Mouse (Mus musculus) limb, embryonic 12.5 days (tissue): Measurements from ENCODE around the gene Pif1. TPM values are rescaled to one million over a fixed set of nuclear protein-coding genes. Genes with fewer than 3 reads are reported as not detected.

Experiments
- ATAC-seq: fragments of 200-750 bp; cut with Nextera tagmentation; 2 replicates; pipeline ENCODE4 v1.8.0; 2017; ENCODE audit warnings: low read depth, moderate TSS enrichment; ENCODE audit not compliant: insufficient number of reproducible peaks, insufficient read depth, low FRiP score, low TSS enrichment
- H3K27ac ChIP-seq: fragments of 300-500 bp; sonication (generic); 2 replicates; pipeline ENCODE4 v1.5.1; 2016; ENCODE audit warnings: mild to moderate bottlenecking, moderate library complexity
- H3K27me3 ChIP-seq: fragments of 300-500 bp; sonication (generic); 2 replicates; pipeline ENCODE4 v1.6.1; 2016; ENCODE audit warnings: mild to moderate bottlenecking, moderate library complexity
- H3K36me3 ChIP-seq: fragments of 300-500 bp; sonication (generic); 2 replicates; pipeline ENCODE4 v1.6.1; 2016; ENCODE audit warnings: mild to moderate bottlenecking, moderate library complexity
- H3K4me1 ChIP-seq: fragments of 300-500 bp; sonication (generic); replicated peaks from 2 replicates; pipeline ENCODE4 v1.6.1; 2016
- H3K4me2 ChIP-seq: fragments of 300-500 bp; sonication (generic); 2 replicates; pipeline ENCODE4 v1.6.1; 2016; ENCODE audit warnings: mild to moderate bottlenecking, moderate library complexity
- H3K4me3 ChIP-seq: fragments of 300-500 bp; sonication (generic); replicated peaks from 2 replicates; pipeline ENCODE4 v1.5.1; 2016; ENCODE audit warnings: mild to moderate bottlenecking
- H3K9ac ChIP-seq: fragments of 300-500 bp; sonication (generic); replicated peaks from 2 replicates; pipeline ENCODE4 v1.6.1; 2016; ENCODE audit warnings: mild to moderate bottlenecking, moderate library complexity
- H3K9me3 ChIP-seq: fragments of 300-500 bp; sonication (generic); 2 replicates; pipeline ENCODE4 v1.6.1; 2016; ENCODE audit warnings: mild to moderate bottlenecking, moderate library complexity
- WGBS: fragments of 180-500 bp; shearing (Covaris S2); methylation state at CpG from one replicate; pipeline ENCODE4 v1.1.7; 2016; 5-methylcytosine and 5-hydroxymethylcytosine counted together
- polyA plus RNA-seq: library from polyadenylated mRNA; unstranded; fragments of >200 nt; fragmentation: Nextera tagmentation; extraction: Ambion mirVana; gene quantifications from 2 replicates; pipeline ENCODE4 v1.2.1, GENCODE M21; 2016

Gene Pif1
- polyA plus RNA-seq, 1 experiment from 2014 or later, result 22.8 TPM

DNA sequence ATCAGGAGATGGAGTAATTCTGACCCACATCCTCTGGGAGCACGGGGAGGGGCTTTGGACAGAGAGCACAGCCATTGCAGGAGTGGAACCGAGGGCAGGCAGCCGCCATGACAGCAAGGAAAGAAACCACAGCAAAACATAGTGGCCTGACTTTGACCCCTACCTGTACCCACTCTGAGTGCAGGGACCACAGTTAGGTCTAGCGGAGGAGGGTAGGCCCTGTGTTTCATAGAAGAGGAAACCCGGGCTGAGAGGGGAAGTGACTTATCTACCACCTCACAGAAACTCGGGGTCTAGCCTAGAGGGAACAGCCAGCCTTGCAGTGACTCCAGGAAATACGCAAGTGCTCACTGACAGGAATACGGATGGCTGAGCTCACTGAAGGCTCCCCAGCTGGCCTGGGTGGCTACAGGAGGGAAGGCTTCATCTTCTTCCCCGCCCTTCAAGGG is 8.1 kb upstream of the Pif1 start:
- peak overlapping the region; percentile 67 for H3K4me2 ChIP-seq
- H3K9me3 ChIP-seq, result no peaks in the 10 kb centered on the region
- H3K27me3 ChIP-seq, result no peaks in the 10 kb centered on the region
- 54% methylated on average over 9 of the region's 9 CpGs for WGBS
- peak overlapping the region; percentile 9; the same call in 1 of the 2 replicates for H3K27ac ChIP-seq
- peak overlapping the region; percentile 55 for H3K4me3 ChIP-seq
- no peaks in the 10 kb centered on the region for H3K36me3 ChIP-seq
- ATAC-seq, result no peak
- H3K4me1 ChIP-seq, result peaks cover 50% of the 10 kb centered on the region
- 0 out of 2 replicates have a peak overlapping the region, but pooled peaks have one; percentile 73 for H3K9ac ChIP-seq

DNA sequence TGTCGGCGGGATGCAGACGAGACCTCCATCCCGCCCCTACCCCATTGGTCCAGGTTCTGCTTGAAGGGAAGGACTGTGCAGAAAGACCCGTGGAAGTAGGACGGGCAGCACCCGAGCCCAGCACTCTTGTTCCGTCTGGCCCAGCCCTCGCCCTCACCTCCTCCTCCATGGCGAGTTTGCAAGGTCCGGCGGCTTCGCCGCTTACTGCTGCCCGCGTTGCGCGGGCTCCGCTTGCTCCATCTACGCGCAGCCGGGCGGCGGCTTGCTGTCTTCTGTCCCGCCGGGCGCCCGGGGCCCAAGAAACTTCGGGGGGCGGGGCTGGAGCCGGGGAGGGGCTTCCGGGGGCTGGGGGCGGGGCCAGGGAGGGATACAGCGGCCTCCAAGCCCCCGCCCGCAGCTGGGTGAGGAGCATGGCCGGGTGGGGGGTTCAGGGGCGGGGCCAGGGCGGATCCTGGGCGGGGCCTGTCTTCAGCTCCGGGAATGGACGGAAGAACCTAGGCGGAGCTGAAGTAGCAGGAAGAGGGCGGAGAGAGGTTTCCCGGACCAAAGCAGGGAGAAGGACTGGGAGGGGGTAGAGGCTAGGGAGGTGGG is 7.1 kb upstream of the Pif1 start, which contains the start of gene Plekho2:
Gene Plekho2, minus strand, starts transcription at position 260 of the 591 bp plus-strand sequence.
- Histone ChIP-seq H3K4me3 (peak within 1 kb of the TSS; percentile 55), H3K27me3 (no peaks in the 10 kb centered on the region), H3K4me1 (peaks cover 50% of the 10 kb centered on the region), H3K9me3 (no peaks in the 10 kb centered on the region), H3K9ac (peak within 1 kb of the TSS; percentile 73), H3K4me2 (peak within 1 kb of the TSS; percentile 67), H3K27ac (peak within 1 kb of the TSS; percentile 73), H3K36me3 (no peaks in the 10 kb centered on the region)
- WGBS, result under 1% methylated on average over 44 of the region's 45 CpGs
- ATAC-seq, result peak; percentile 90

DNA sequence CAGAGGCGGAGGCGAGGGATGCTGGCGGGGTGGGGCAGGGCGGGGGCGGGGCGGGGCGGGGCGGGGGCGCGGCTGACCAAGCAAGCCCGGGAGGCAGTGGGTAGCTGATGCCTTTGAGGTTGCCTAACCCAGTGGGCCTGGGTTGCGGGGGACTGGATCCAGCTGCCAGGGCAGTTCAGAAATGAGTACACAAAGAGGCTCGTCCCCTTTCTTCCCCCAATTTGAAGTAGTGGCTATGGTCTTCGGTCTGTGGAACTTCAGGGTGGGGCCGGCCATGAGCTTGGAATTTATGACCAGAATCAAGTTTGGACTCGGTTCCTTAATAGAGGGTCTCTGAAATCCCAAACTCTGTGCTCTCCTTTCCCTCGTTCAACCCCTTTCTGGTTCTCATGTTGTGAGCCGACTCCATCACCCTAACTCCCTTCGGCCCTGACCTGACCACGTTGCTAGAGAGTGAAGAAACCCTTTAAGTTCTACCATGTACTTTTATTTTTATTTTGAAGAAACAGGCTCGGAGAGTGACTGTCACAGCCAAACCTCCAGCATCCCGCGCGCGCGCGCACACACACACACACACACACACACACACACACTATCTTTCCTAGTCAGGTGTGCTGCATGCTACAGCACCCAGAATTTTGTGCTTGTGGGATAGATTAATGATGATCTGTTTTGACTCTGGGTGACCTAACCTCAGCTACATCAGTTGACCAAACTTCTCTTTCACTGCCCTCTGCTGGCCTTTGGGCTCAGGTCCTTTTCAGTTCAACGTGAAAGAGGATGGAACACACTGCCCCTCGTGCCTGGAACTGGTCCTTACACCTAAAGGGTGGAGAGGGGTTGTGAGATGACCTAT is 6.3 kb upstream of the Pif1 start:
- Histone ChIP-seq H3K27ac (peak overlapping the region; percentile 73), H3K36me3 (no peaks in the 10 kb centered on the region), H3K27me3 (no peaks in the 10 kb centered on the region), H3K4me3 (peak overlapping the region; percentile 55), H3K4me2 (peak overlapping the region; percentile 67), H3K4me1 (peaks cover 44% of the 10 kb centered on the region), H3K9me3 (no peaks in the 10 kb centered on the region), H3K9ac (no peak overlapping the region)
- peak; percentile 63 for ATAC-seq
- 7% methylated on average over 19 of the region's 29 CpGs for WGBS

DNA sequence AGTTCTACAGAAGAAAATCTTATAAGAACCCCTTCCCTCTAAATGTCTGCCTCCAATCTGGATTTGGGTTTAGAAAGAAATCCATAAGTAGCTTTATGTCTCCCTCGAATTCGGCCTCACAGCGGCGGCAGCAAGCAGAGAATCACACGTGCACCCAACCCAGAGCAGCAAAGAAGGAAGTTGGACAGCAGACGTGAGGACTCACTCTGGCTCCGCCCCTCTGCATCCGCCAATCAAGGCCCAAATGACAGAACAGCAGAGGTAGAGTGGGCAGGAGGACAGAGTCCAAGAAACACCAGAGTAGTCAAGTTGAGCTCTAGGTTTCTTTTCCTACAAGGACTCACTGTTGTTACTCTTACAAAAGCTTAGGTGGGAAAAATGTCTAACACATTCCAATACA is 3.9 kb upstream of the Pif1 start:
- H3K9ac ChIP-seq, result no peak overlapping the region
- H3K4me3 ChIP-seq, result no peak overlapping the region
- H3K36me3 ChIP-seq, result no peaks in the 10 kb centered on the region
- WGBS, result 34% methylated on average over 8 of the region's 8 CpGs
- no peak overlapping the region for H3K4me2 ChIP-seq
- no peaks in the 10 kb centered on the region for H3K9me3 ChIP-seq
- no peak for ATAC-seq
- H3K27ac ChIP-seq, result no peak overlapping the region
- H3K27me3 ChIP-seq, result no peaks in the 10 kb centered on the region
- peaks cover 28% of the 10 kb centered on the region for H3K4me1 ChIP-seq

DNA sequence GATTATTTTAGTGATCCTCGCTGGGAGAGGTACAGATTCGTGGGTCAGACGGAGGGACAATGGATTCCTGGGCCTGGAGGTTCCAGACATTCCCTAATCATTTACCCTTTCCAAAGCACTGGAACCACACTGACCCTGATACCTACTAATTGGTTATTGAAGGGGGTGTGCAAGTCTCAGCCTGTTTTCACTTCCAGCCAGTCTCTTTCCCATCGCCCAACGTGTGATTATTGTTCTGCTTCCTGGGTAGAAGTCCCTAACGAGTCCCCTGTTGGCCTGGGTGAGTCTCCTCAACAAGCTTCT is 261 bp downstream of the Pif1 start:
- ATAC-seq, result no peak
- Histone ChIP-seq H3K4me1 (peaks cover 26% of the 10 kb centered on the region), H3K9me3 (no peaks in the 10 kb centered on the region), H3K4me3 (peak overlapping the region; percentile 72), H3K27me3 (no peaks in the 10 kb centered on the region), H3K9ac (peak overlapping the region; percentile 75), H3K27ac (0 out of 2 replicates have a peak overlapping the region, but pooled peaks have one; percentile 17), H3K36me3 (peaks cover 29% of the 10 kb centered on the region), H3K4me2 (peak overlapping the region; percentile 99)
- under 1% methylated on average over 6 of the region's 6 CpGs for WGBS

DNA sequence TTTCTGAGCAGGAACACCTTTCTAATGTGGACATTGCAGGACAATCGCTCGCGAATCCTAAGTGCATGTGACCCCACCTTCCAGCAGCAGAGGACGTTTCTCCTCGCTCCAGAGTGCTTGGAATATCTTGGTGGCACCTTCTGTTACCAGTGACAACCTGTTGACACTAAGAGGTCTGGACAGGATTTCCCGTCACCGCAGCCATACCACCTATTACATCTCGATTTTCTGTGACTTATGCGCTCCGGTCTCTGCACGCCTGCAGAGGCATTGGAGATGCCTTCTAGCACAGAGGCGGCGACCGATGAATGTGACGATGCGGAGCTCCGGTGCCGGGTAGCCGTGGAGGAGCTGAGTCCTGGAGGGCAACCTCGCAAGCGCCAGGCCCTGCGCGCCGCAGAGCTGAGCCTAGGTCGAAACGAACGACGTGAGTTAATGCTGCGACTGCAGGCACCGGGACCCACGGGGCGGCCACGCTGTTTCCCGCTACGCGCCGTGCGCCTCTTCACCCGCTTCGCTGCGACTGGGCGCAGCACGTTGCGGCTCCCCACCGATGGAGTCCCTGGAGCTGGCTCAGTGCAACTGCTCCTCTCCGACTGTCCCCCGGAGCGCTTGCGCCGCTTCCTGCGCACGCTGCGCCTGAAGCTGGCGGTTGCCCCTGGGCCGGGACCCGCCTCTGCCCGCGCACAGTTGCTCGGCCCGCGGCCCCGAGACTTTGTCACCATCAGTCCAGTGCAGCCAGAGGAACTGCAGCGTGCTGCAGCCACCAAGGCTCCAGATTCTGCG is 806 bp downstream of the Pif1 start:
- ATAC-seq, result no peak
- Histone ChIP-seq H3K36me3 (peaks cover 34% of the 10 kb centered on the region), H3K4me3 (peak overlapping the region; percentile 72), H3K4me1 (peaks cover 26% of the 10 kb centered on the region), H3K9ac (peak overlapping the region; percentile 75), H3K27ac (0 out of 2 replicates have a peak overlapping the region, but pooled peaks have one; percentile 17), H3K27me3 (no peaks in the 10 kb centered on the region), H3K9me3 (no peaks in the 10 kb centered on the region), H3K4me2 (peak overlapping the region; percentile 99)
- WGBS, result under 1% methylated on average over 64 of the region's 64 CpGs

DNA sequence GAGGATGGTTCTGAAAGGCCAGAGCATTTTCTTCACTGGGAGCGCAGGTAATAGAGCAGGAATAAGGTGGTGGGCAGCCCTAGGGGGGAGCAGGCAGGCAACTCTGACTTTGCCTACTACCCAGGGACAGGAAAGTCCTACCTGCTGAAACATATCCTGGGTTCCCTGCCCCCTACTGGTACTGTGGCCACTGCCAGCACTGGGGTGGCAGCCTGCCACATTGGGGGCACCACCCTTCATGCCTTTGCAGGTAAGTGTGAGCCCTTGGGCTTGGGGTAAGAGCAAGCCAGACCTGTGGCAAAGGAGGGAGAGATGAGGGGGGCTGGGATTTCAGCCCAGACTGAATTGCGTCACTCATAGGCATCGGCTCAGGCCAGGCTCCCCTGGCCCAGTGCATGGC is 2.1 kb downstream of the Pif1 start:
- H3K9ac ChIP-seq, result peak overlapping the region; percentile 52; the same call in 1 of the 2 replicates
- H3K4me2 ChIP-seq, result peak overlapping the region; percentile 99
- H3K4me1 ChIP-seq, result peaks cover 23% of the 10 kb centered on the region
- peak overlapping the region; percentile 72 for H3K4me3 ChIP-seq
- no peaks in the 10 kb centered on the region for H3K27me3 ChIP-seq
- no peaks in the 10 kb centered on the region for H3K9me3 ChIP-seq
- ATAC-seq, result no peak
- 92% methylated on average over 3 of the region's 3 CpGs for WGBS
- H3K36me3 ChIP-seq, result peaks cover 48% of the 10 kb centered on the region
- no peak overlapping the region for H3K27ac ChIP-seq

DNA sequence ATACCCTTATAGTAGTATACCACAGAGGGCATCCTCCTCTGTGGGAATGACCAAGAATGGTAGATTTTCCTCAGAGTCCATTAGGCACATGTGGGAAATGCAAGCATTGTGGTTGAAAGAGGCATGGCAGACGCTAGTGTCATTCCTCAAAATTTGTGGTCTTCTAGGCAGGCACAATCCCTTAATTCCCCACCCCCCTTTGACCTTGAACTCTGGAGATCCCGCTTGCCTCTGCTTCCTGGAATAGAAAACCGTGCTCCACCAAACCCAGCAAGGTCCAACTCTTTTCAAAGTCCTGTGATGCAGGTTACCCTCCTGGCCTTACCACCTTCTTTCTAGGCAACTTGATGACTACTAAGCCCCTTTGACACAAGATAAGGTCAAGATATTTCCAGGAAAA is 5.8 kb downstream of the Pif1 start:
- 85% methylated on average over 3 of the region's 3 CpGs for WGBS
- Histone ChIP-seq H3K9me3 (no peaks in the 10 kb centered on the region), H3K27ac (no peak overlapping the region), H3K36me3 (peaks cover 67% of the 10 kb centered on the region), H3K9ac (no peak overlapping the region), H3K4me2 (no peak overlapping the region), H3K4me1 (peaks cover 23% of the 10 kb centered on the region), H3K27me3 (no peaks in the 10 kb centered on the region), H3K4me3 (no peak overlapping the region)
- ATAC-seq, result no peak

DNA sequence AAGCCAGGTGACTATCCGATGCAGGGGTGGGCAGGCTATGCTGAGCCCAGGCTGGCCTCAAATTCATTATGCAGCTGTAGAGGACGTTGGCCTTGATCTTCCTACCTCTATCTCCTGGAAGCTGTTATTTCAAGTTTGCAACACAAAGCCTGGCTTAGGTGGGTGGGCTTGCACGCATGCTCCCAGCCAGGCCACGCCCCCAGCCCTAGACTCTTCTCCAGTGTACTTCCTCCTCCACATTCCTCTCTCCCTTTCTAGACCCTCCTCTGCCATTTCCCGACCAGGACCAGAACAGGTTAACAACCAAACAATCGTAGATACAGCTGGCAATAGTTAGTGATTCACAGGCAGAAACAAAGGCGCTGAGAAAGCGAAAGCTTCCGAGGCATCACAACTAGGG is 6.6 kb downstream of the Pif1 start:
- Histone ChIP-seq H3K36me3 (peaks cover 67% of the 10 kb centered on the region), H3K27ac (no peak overlapping the region), H3K27me3 (no peaks in the 10 kb centered on the region), H3K9me3 (no peaks in the 10 kb centered on the region), H3K4me2 (no peak overlapping the region), H3K4me1 (peaks cover 14% of the 10 kb centered on the region), H3K9ac (no peak overlapping the region), H3K4me3 (no peak overlapping the region)
- 79% methylated on average over 9 of the region's 9 CpGs for WGBS
- ATAC-seq, result no peak

DNA sequence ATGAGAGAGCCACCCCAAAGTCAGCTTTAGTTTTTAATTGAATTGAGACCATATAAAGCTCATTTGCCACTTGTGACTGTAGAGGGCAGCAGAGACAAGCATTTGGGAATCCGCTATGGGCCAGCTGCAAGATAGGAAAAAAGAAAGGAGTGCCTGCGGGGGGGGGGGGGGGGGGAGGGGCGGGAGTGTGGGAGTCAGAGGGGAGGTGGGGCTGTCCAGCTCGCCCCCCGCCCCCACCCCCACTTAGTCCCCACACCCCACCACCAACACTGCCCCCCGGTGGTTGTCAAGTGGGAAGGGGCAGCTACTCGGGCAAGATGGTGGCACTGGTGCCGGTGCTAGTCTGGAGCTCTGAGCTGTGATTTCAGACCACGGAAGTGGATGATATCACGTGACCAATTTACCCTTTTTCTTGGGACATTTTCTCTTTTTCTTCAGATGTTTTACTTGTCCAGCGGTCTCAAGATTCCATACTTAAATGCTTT is 11.8 kb downstream of the Pif1 start:
- Histone ChIP-seq H3K9me3 (no peaks in the 10 kb centered on the region), H3K4me3 (no peak overlapping the region), H3K4me1 (no peaks in the 10 kb centered on the region), H3K27ac (no peak overlapping the region), H3K4me2 (peak overlapping the region; percentile 24; the same call in 1 of the 2 replicates), H3K9ac (no peak overlapping the region), H3K27me3 (no peaks in the 10 kb centered on the region), H3K36me3 (peaks cover 23% of the 10 kb centered on the region)
- WGBS, result 56% methylated on average over 7 of the region's 11 CpGs
- no peak for ATAC-seq

DNA sequence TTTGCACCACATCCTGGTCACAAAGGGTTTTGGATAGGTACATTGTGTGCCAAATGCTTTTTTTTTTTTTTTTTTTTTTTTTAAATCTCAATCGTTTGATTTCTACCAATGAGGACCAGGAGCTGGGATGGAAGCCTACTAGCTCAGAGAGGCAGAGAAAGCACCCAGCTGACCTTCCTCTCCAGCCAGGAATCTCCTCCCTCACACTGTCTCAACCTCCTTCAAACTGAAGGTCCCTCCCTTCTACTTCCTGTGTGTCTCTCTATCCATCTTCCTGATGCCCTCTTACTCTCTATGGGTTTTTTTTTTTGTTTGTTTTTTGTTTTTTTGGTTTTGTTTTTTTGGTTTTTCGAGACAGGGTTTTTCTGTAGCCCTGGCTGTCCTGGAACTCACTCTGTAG is 14.0 kb downstream of the Pif1 start:
- Histone ChIP-seq H3K9ac (no peak overlapping the region), H3K4me1 (peaks cover 2% of the 10 kb centered on the region; the same call in 1 of the 2 replicates), H3K36me3 (peaks cover 1% of the 10 kb centered on the region; the same call in 1 of the 2 replicates), H3K4me3 (no peak overlapping the region), H3K27me3 (no peaks in the 10 kb centered on the region), H3K4me2 (no peak overlapping the region), H3K9me3 (no peaks in the 10 kb centered on the region), H3K27ac (no peak overlapping the region)
- 81% methylated on average over 2 of the region's 2 CpGs for WGBS
- no peak for ATAC-seq
